Mouse (Mus musculus) midbrain, embryonic 13.5 days (tissue): Measurements from ENCODE around the gene Stox2. TPM values are rescaled to one million over a fixed set of nuclear protein-coding genes. Genes with fewer than 3 reads are reported as not detected.

Experiments
- ATAC-seq: fragments of 200-750 bp; cut with Nextera tagmentation; 2 replicates; pipeline ENCODE4 v1.8.0; 2017; ENCODE audit warnings: mild to moderate bottlenecking, moderate TSS enrichment, moderate library complexity
- H3K27ac ChIP-seq: fragments of 300-500 bp; sonication (generic); 2 replicates; pipeline ENCODE4 v1.5.1; 2015; ENCODE audit warnings: inconsistent platforms, mild to moderate bottlenecking, moderate library complexity
- H3K27me3 ChIP-seq: fragments of 300-500 bp; sonication (generic); 2 replicates; pipeline ENCODE4 v1.6.1; 2015; ENCODE audit warnings: mild to moderate bottlenecking, inconsistent platforms
- H3K36me3 ChIP-seq: fragments of 300-500 bp; sonication (generic); 2 replicates; pipeline ENCODE4 v1.6.1; 2015; ENCODE audit warnings: mild to moderate bottlenecking, inconsistent platforms
- H3K4me1 ChIP-seq: fragments of 300-500 bp; sonication (generic); replicated peaks from 2 replicates; pipeline ENCODE4 v1.6.1; 2015; ENCODE audit warnings: inconsistent platforms
- H3K4me2 ChIP-seq: fragments of 300-500 bp; sonication (generic); replicated peaks from 2 replicates; pipeline ENCODE4 v1.6.1; 2015; ENCODE audit warnings: moderate library complexity, mild to moderate bottlenecking, inconsistent platforms
- H3K4me3 ChIP-seq: fragments of 300-500 bp; sonication (generic); replicated peaks from 2 replicates; pipeline ENCODE4 v1.5.1; 2015; ENCODE audit warnings: mild to moderate bottlenecking, inconsistent platforms
- H3K9ac ChIP-seq: fragments of 300-500 bp; sonication (generic); replicated peaks from 2 replicates; pipeline ENCODE4 v1.6.1; 2015; ENCODE audit warnings: mild to moderate bottlenecking, inconsistent platforms
- H3K9me3 ChIP-seq: fragments of 300-500 bp; sonication (generic); 2 replicates; pipeline ENCODE4 v1.6.1; 2016; ENCODE audit warnings: mild to moderate bottlenecking, inconsistent platforms
- WGBS: fragments of 180-500 bp; shearing (Covaris S2); methylation state at CpG from one replicate; pipeline ENCODE4 v1.1.7; 2015; 5-methylcytosine and 5-hydroxymethylcytosine counted together
- polyA plus RNA-seq: library from polyadenylated mRNA; unstranded; fragments of >200 nt; fragmentation: Nextera tagmentation; extraction: Ambion mirVana; gene quantifications from 2 replicates; pipeline ENCODE4 v1.2.1, GENCODE M21; 2015

Gene Stox2
- polyA plus RNA-seq, 1 experiment from 2014 or later = 46.1 TPM

GRCm38 (mm10) chr8:47220390-47220789 lies 225.8 kb downstream of the Stox2 start:
- Histone ChIP-seq H3K4me2 (no peak overlapping the region), H3K4me1 (peaks cover 69% of the 10 kb centered on the region), H3K9ac (no peak overlapping the region), H3K4me3 (no peak overlapping the region), H3K27ac (no peak overlapping the region), H3K9me3 (no peaks in the 10 kb centered on the region), H3K27me3 (no peaks in the 10 kb centered on the region), H3K36me3 (no peaks in the 10 kb centered on the region)
- 18% methylated on average over 5 of the region's 5 CpGs for WGBS
- ATAC-seq = no peak

- WGBS = 22% methylated on average over 6 of the region's 6 CpGs
- H3K27me3 ChIP-seq = no peaks in the 10 kb centered on the region
- peak overlapping the region; percentile 25 for H3K4me2 ChIP-seq
- no peaks in the 10 kb centered on the region for H3K9me3 ChIP-seq
- H3K9ac ChIP-seq = peak overlapping the region; percentile 55
- H3K36me3 ChIP-seq = no peaks in the 10 kb centered on the region
- H3K4me1 ChIP-seq = peaks cover 75% of the 10 kb centered on the region
- ATAC-seq = peak; percentile 65
- peak overlapping the region; percentile 78 for H3K27ac ChIP-seq
- no peak overlapping the region for H3K4me3 ChIP-seq
Measured at GRCm38 (mm10) chr8:47218536-47218935, 227.6 kb downstream of the Stox2 start.

GRCm38 (mm10) chr8:47218021-47218420 lies 228.1 kb downstream of the Stox2 start:
- no peak overlapping the region for H3K4me3 ChIP-seq
- peaks cover 79% of the 10 kb centered on the region for H3K4me1 ChIP-seq
- ATAC-seq = peak; percentile 93
- no peaks in the 10 kb centered on the region for H3K36me3 ChIP-seq
- no peaks in the 10 kb centered on the region for H3K27me3 ChIP-seq
- WGBS = 9% methylated on average over 8 of the region's 8 CpGs
- peak overlapping the region; percentile 78 for H3K27ac ChIP-seq
- H3K9me3 ChIP-seq = no peaks in the 10 kb centered on the region
- H3K9ac ChIP-seq = peak overlapping the region; percentile 55
- H3K4me2 ChIP-seq = peak overlapping the region; percentile 25

- Histone ChIP-seq H3K4me3 (no peak overlapping the region), H3K36me3 (no peaks in the 10 kb centered on the region), H3K9me3 (no peaks in the 10 kb centered on the region), H3K27ac (no peak overlapping the region), H3K27me3 (no peaks in the 10 kb centered on the region), H3K4me1 (peaks cover 36% of the 10 kb centered on the region), H3K4me2 (no peak overlapping the region), H3K9ac (no peak overlapping the region)
- no peak for ATAC-seq
- 93% methylated on average over 9 of the region's 9 CpGs for WGBS
Measured at GRCm38 (mm10) chr8:47212124-47212523, 234.0 kb downstream of the Stox2 start.

GRCm38 (mm10) chr8:47211226-47211625 lies 234.9 kb downstream of the Stox2 start:
- no peak for ATAC-seq
- H3K4me2 ChIP-seq = no peak overlapping the region
- no peak overlapping the region for H3K4me3 ChIP-seq
- H3K4me1 ChIP-seq = peaks cover 34% of the 10 kb centered on the region
- H3K27ac ChIP-seq = no peak overlapping the region
- H3K36me3 ChIP-seq = no peaks in the 10 kb centered on the region
- WGBS = 84% methylated on average over 9 of the region's 9 CpGs
- no peak overlapping the region for H3K9ac ChIP-seq
- H3K27me3 ChIP-seq = no peaks in the 10 kb centered on the region
- no peaks in the 10 kb centered on the region for H3K9me3 ChIP-seq

GRCm38 (mm10) chr8:47208246-47208645 lies 237.9 kb downstream of the Stox2 start:
- Histone ChIP-seq H3K9ac (no peak overlapping the region), H3K27ac (no peak overlapping the region), H3K4me2 (no peak overlapping the region), H3K4me1 (peaks cover 32% of the 10 kb centered on the region), H3K9me3 (no peaks in the 10 kb centered on the region), H3K36me3 (no peaks in the 10 kb centered on the region), H3K27me3 (no peaks in the 10 kb centered on the region), H3K4me3 (no peak overlapping the region)
- ATAC-seq = no peak
- WGBS = 92% methylated on average over 4 of the region's 4 CpGs

- H3K36me3 ChIP-seq = peaks cover 6% of the 10 kb centered on the region; the same call in 1 of the 2 replicates
- peak; percentile 49 for ATAC-seq
- H3K9ac ChIP-seq = no peak overlapping the region
- no peak overlapping the region for H3K4me3 ChIP-seq
- no peak overlapping the region for H3K27ac ChIP-seq
- no peaks in the 10 kb centered on the region for H3K9me3 ChIP-seq
- 86% methylated on average over 8 of the region's 8 CpGs for WGBS
- peaks cover 29% of the 10 kb centered on the region for H3K4me1 ChIP-seq
- H3K27me3 ChIP-seq = no peaks in the 10 kb centered on the region
- no peak overlapping the region for H3K4me2 ChIP-seq
Measured at GRCm38 (mm10) chr8:47206640-47207237, 239.4 kb downstream of the Stox2 start.

GRCm38 (mm10) chr8:47205472-47205871 lies 240.7 kb downstream of the Stox2 start:
- H3K4me3 ChIP-seq = no peak overlapping the region
- no peak overlapping the region for H3K27ac ChIP-seq
- no peak for ATAC-seq
- WGBS = 86% methylated on average over 5 of the region's 5 CpGs
- H3K27me3 ChIP-seq = no peaks in the 10 kb centered on the region
- H3K4me2 ChIP-seq = no peak overlapping the region
- peaks cover 19% of the 10 kb centered on the region for H3K36me3 ChIP-seq
- no peak overlapping the region for H3K9ac ChIP-seq
- no peaks in the 10 kb centered on the region for H3K9me3 ChIP-seq
- H3K4me1 ChIP-seq = peaks cover 25% of the 10 kb centered on the region

GRCm38 (mm10) chr8:47196391-47196790 lies 249.8 kb downstream of the Stox2 start:
- no peak overlapping the region for H3K9ac ChIP-seq
- no peaks in the 10 kb centered on the region for H3K27me3 ChIP-seq
- WGBS = 79% methylated on average over 1 of the region's 1 CpGs
- no peak for ATAC-seq
- peaks cover 64% of the 10 kb centered on the region for H3K36me3 ChIP-seq
- H3K9me3 ChIP-seq = no peaks in the 10 kb centered on the region; the same call in 1 of the 2 replicates
- H3K27ac ChIP-seq = no peak overlapping the region
- H3K4me3 ChIP-seq = no peak overlapping the region
- H3K4me1 ChIP-seq = no peaks in the 10 kb centered on the region
- no peak overlapping the region for H3K4me2 ChIP-seq

- Histone ChIP-seq H3K9me3 (no peaks in the 10 kb centered on the region; the same call in 1 of the 2 replicates), H3K9ac (no peak overlapping the region), H3K27ac (no peak overlapping the region), H3K4me1 (no peaks in the 10 kb centered on the region), H3K27me3 (no peaks in the 10 kb centered on the region), H3K4me2 (no peak overlapping the region), H3K4me3 (no peak overlapping the region), H3K36me3 (peaks cover 68% of the 10 kb centered on the region)
- ATAC-seq = no peak
- WGBS = 95% methylated on average over 29 of the region's 29 CpGs
Measured at GRCm38 (mm10) chr8:47193321-47193996, 252.7 kb downstream of the Stox2 start.

GRCm38 (mm10) chr8:47191444-47192365 lies 254.5 kb downstream of the Stox2 start:
- Histone ChIP-seq H3K9ac (no peak overlapping the region), H3K4me3 (no peak overlapping the region), H3K36me3 (peaks cover 78% of the 10 kb centered on the region), H3K27ac (no peak overlapping the region), H3K27me3 (no peaks in the 10 kb centered on the region), H3K4me1 (no peaks in the 10 kb centered on the region), H3K4me2 (no peak overlapping the region), H3K9me3 (no peaks in the 10 kb centered on the region; the same call in 1 of the 2 replicates)
- 93% methylated on average over 18 of the region's 18 CpGs for WGBS
- ATAC-seq = no peak

GRCm38 (mm10) chr8:47185396-47185795 lies 260.8 kb downstream of the Stox2 start:
- Histone ChIP-seq H3K4me3 (no peak overlapping the region), H3K9me3 (peaks cover 4% of the 10 kb centered on the region; the same call in 1 of the 2 replicates), H3K9ac (no peak overlapping the region), H3K4me2 (no peak overlapping the region), H3K27me3 (no peaks in the 10 kb centered on the region), H3K36me3 (peaks cover 65% of the 10 kb centered on the region), H3K27ac (no peak overlapping the region), H3K4me1 (peaks cover 19% of the 10 kb centered on the region; the same call in 1 of the 2 replicates)
- 53% methylated on average over 6 of the region's 6 CpGs for WGBS
- no peak for ATAC-seq
